ENCODE assay signal across 8 mouse cellular contexts in the genomic region with DNA sequence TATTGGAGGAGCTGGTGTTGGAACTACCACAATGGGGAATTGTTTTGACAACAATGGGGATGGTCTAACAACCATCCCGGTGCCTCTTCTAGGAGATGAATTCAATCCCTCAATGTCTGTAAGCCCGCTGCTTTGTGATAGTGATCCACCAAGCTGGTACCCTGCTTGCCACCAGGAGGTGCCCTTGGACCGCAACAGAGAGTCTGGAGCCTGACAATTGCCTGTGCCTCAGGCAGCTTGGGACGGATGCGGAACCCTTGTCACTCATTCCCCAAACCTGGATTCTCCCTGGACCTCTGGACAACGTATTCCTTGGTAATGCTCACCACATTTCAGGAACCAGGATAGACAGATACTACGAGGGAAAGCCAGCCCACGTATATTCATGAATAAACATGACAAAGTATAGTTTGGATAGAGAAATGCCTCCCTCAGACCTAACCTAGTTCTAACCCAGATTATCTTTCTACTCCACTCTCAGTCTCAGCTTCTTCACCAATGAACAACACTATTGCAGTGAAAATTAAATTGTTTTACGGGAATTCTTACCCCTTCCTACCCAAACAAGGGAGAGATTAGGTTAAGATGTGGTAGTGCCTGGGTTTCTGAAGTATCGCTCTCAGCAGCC. TPM values are rescaled to one million over a fixed set of nuclear protein-coding genes. Genes with fewer than 3 reads are reported as not detected.
DNase-seq lines count a peak whose midpoint lies in the region; ATAC-seq and TF ChIP-seq lines count a peak whose summit lies in the region.

No protein-coding gene starts in this region.

- peak overlapping the region; percentile 95 for H3K27ac ChIP-seq in forebrain, embryonic 11.5 days (ENCODE audit: low read depth, low read length)
- H3K27ac ChIP-seq in heart, postnatal 0 days (ENCODE audit: low read depth): peak overlapping the region; percentile 82
- peak overlapping the region; percentile 89 for H3K27ac ChIP-seq in liver, embryonic 16.5 days (ENCODE audit: low read length)
- H3K27ac ChIP-seq in neural tube, embryonic 13.5 days (replicated peaks): peak overlapping the region; percentile 98
- H3K27ac ChIP-seq in testis, adult 2 months (ENCODE audit: control insufficient read depth, insufficient read depth, low read depth, low read length): peak overlapping the region; percentile 89

- TF ChIP-seq POLR2A in testis, adult 2 months (IDR thresholded peaks at IDR 0.05; ENCODE audit: control insufficient read depth, low read depth, low read length): peak; percentile 40; the same call in 1 of the 2 replicates

- no peaks in the 10 kb centered on the region for H3K9me3 ChIP-seq in forebrain, embryonic 11.5 days (ENCODE audit: control insufficient read depth, low read length)
- H3K9me3 ChIP-seq in heart, postnatal 0 days (replicated peaks; ENCODE audit: control insufficient read depth, low read length): no peaks in the 10 kb centered on the region
- no peaks in the 10 kb centered on the region for H3K9me3 ChIP-seq in liver, embryonic 16.5 days (replicated peaks; ENCODE audit: control insufficient read depth, low read length)
- no peaks in the 10 kb centered on the region for H3K9me3 ChIP-seq in neural tube, embryonic 13.5 days

- peak overlapping the region; percentile 73 for H3K4me3 ChIP-seq in forebrain, embryonic 11.5 days (ENCODE audit: low read depth, low read length)
- H3K4me3 ChIP-seq in heart, postnatal 0 days (ENCODE audit: low read depth, low read length): peak overlapping the region; percentile 66
- peak overlapping the region; percentile 78 for H3K4me3 ChIP-seq in liver, embryonic 16.5 days (ENCODE audit: low read depth, low read length)
- peak overlapping the region; percentile 56 for H3K4me3 ChIP-seq in neural tube, embryonic 13.5 days
- H3K4me3 ChIP-seq in testis, adult 2 months (ENCODE audit: control insufficient read depth, low read depth, low read length): peak overlapping the region; percentile 92

- DNase-seq in CD8-positive naive resting alpha-beta T cell, adult 2 months (ENCODE audit: low read depth in 2 of 2, low spot score in 2 of 2): peak; percentile 86 to 91
- DNase-seq in c-Kit-positive CD71-negative TER-119-negative erythroid progenitor cells, embryonic 14.5 days (ENCODE audit: low read depth): peak; percentile 76
- DNase-seq in forebrain, embryonic 11.5 days (ENCODE audit: low spot score): peak; percentile 93
- DNase-seq in heart, postnatal 0 days (ENCODE audit: low spot score): peak; percentile 89
- peak; percentile 93 to 94 for DNase-seq in kidney, postnatal 4 days

- H3K36me3 ChIP-seq in forebrain, embryonic 11.5 days (ENCODE audit: control insufficient read depth, insufficient read depth, low read length): no peaks in the 10 kb centered on the region; the same call in 1 of the 2 replicates
- peaks cover 12% of the 10 kb centered on the region for H3K36me3 ChIP-seq in heart, postnatal 0 days (replicated peaks; ENCODE audit: control insufficient read depth, insufficient read depth, low read length)
- peaks cover 2% of the 10 kb centered on the region; the same call in 1 of the 2 replicates for H3K36me3 ChIP-seq in liver, embryonic 16.5 days (ENCODE audit: control insufficient read depth, insufficient read depth)
- peaks cover 33% of the 10 kb centered on the region for H3K36me3 ChIP-seq in neural tube, embryonic 13.5 days
- peaks cover 5% of the 10 kb centered on the region for H3K36me3 ChIP-seq in testis, adult 2 months (ENCODE audit: control insufficient read depth, insufficient read depth, low read length)

- peak; percentile 97 for TF ChIP-seq CTCF in heart, postnatal 0 days (IDR thresholded peaks at IDR 0.05; ENCODE audit: low read depth)
- TF ChIP-seq CTCF in testis, adult 2 months (IDR thresholded peaks at IDR 0.05; ENCODE audit: control insufficient read depth, insufficient read depth, insufficient replicate concordance, low read depth, low read length): peak; percentile 84; the same call in 1 of the 2 replicates

- no peaks in the 10 kb centered on the region for H3K27me3 ChIP-seq in forebrain, embryonic 11.5 days (ENCODE audit: control insufficient read depth, insufficient read depth, low read length)
- no peaks in the 10 kb centered on the region for H3K27me3 ChIP-seq in heart, postnatal 0 days (ENCODE audit: control insufficient read depth, insufficient read depth, low read length)
- no peaks in the 10 kb centered on the region for H3K27me3 ChIP-seq in liver, embryonic 16.5 days (ENCODE audit: control insufficient read depth, insufficient read depth, low read depth, low read length)
- H3K27me3 ChIP-seq in neural tube, embryonic 13.5 days: no peaks in the 10 kb centered on the region
- no peaks in the 10 kb centered on the region for H3K27me3 ChIP-seq in testis, adult 2 months (ENCODE audit: control insufficient read depth, insufficient read depth, low read length)

- peak overlapping the region; percentile 79 for H3K4me2 ChIP-seq in forebrain, embryonic 11.5 days (ENCODE audit: low read depth, low read length, severe bottlenecking)
- H3K4me2 ChIP-seq in heart, postnatal 0 days (ENCODE audit: low read depth, low read length): peak overlapping the region; percentile 71
- H3K4me2 ChIP-seq in liver, embryonic 16.5 days (ENCODE audit: low read depth, low read length): peak overlapping the region; percentile 91
- H3K4me2 ChIP-seq in neural tube, embryonic 13.5 days: peak overlapping the region; percentile 98

- H3K4me1 ChIP-seq in forebrain, embryonic 11.5 days (replicated peaks; ENCODE audit: control insufficient read depth, insufficient read depth, low read length): peaks cover 10% of the 10 kb centered on the region; the same call in 1 of the 2 replicates
- peaks cover 14% of the 10 kb centered on the region for H3K4me1 ChIP-seq in heart, postnatal 0 days (ENCODE audit: control insufficient read depth, insufficient read depth)
- H3K4me1 ChIP-seq in liver, embryonic 16.5 days (ENCODE audit: control insufficient read depth, low read depth, low read length): peaks cover 17% of the 10 kb centered on the region
- H3K4me1 ChIP-seq in neural tube, embryonic 13.5 days (replicated peaks): peaks cover 32% of the 10 kb centered on the region
- H3K4me1 ChIP-seq in testis, adult 2 months (ENCODE audit: control insufficient read depth, insufficient read depth, low read length): no peaks in the 10 kb centered on the region; the same call in 1 of the 2 replicates

- WGBS in forebrain, embryonic 11.5 days: under 1% methylated on average over 10 of the region's 10 CpGs
- under 1% methylated on average over 10 of the region's 10 CpGs for WGBS in heart, postnatal 0 days
- under 1% methylated on average over 10 of the region's 10 CpGs for WGBS in liver, embryonic 16.5 days (ENCODE audit: insufficient replicate concordance)
- under 1% methylated on average over 10 of the region's 10 CpGs for WGBS in neural tube, embryonic 13.5 days

- peak; percentile 70 for ATAC-seq in forebrain, embryonic 11.5 days (replicated peaks; ENCODE audit: low FRiP score)
- ATAC-seq in heart, postnatal 0 days (ENCODE audit: insufficient read depth, low read depth): peak; percentile 76
- ATAC-seq in liver, embryonic 16.5 days (ENCODE audit: low read depth): peak; percentile 66
- ATAC-seq in neural tube, embryonic 13.5 days (ENCODE audit: low read depth): peak; percentile 86

- H3K9ac ChIP-seq in forebrain, embryonic 11.5 days (ENCODE audit: low read length): peak overlapping the region; percentile 97
- H3K9ac ChIP-seq in heart, postnatal 0 days (replicated peaks; ENCODE audit: low read depth, low read length): peak overlapping the region; percentile 58
- peak overlapping the region; percentile 77 for H3K9ac ChIP-seq in liver, embryonic 16.5 days (ENCODE audit: low read depth, low read length)
- peak overlapping the region; percentile 87 for H3K9ac ChIP-seq in neural tube, embryonic 13.5 days

- TF ChIP-seq EP300 in heart, postnatal 0 days (IDR thresholded peaks at IDR 0.05; ENCODE audit: low read depth): no peak

RNA-seq across cellular contexts. Expression of a gene that starts 0.6 kb away (rescaled TPM):
- polyA plus RNA-seq in forebrain, embryonic 11.5 days (2014; fragmentation: Nextera tagmentation; extraction: Ambion mirVana): 136 and 139 TPM in 2 replicates
- 9.3 and 30.2 TPM in 2 replicates for total RNA-seq in heart, postnatal 0 days (2014; rRNA removed; ENCODE audit: low replicate concordance)
- polyA plus RNA-seq in heart, postnatal 0 days (2015; fragmentation: Nextera tagmentation; extraction: Ambion mirVana): 20.3 and 22.5 TPM in 2 replicates
- 17.6 and 18.3 TPM in 2 replicates for polyA plus RNA-seq in liver, embryonic 16.5 days (2015; fragmentation: Nextera tagmentation; extraction: Ambion mirVana)
- polyA plus RNA-seq in neural tube, embryonic 13.5 days (2015; fragmentation: Nextera tagmentation; extraction: Ambion mirVana): 164 and 184 TPM in 2 replicates
- polyA plus RNA-seq in testis, adult 2 months (2012; rRNA removed): 218 and 233 TPM in 2 replicates

RNA-seq across cellular contexts. Expression of a gene that starts 38.0 kb away (rescaled TPM):
- 100 and 110 TPM in 2 replicates for polyA plus RNA-seq in forebrain, embryonic 11.5 days (2014; fragmentation: Nextera tagmentation; extraction: Ambion mirVana)
- total RNA-seq in heart, postnatal 0 days (2014; rRNA removed; ENCODE audit: low replicate concordance): 63.4 and 75.1 TPM in 2 replicates
- 40.8 and 43.9 TPM in 2 replicates for polyA plus RNA-seq in heart, postnatal 0 days (2015; fragmentation: Nextera tagmentation; extraction: Ambion mirVana)
- 28.3 and 29.2 TPM in 2 replicates for polyA plus RNA-seq in liver, embryonic 16.5 days (2015; fragmentation: Nextera tagmentation; extraction: Ambion mirVana)
- 94.7 and 110 TPM in 2 replicates for polyA plus RNA-seq in neural tube, embryonic 13.5 days (2015; fragmentation: Nextera tagmentation; extraction: Ambion mirVana)
- polyA plus RNA-seq in testis, adult 2 months (2012; rRNA removed): 22.6 and 26.4 TPM in 2 replicates

RNA-seq across cellular contexts. Expression of a gene that starts 44.7 kb away (rescaled TPM):
- polyA plus RNA-seq in forebrain, embryonic 11.5 days (2014; fragmentation: Nextera tagmentation; extraction: Ambion mirVana): 15.2 and 16.7 TPM in 2 replicates
- total RNA-seq in heart, postnatal 0 days (2014; rRNA removed; ENCODE audit: low replicate concordance): 0.04 TPM in 2 replicates
- 0.05 and 0.12 TPM in 2 replicates for polyA plus RNA-seq in heart, postnatal 0 days (2015; fragmentation: Nextera tagmentation; extraction: Ambion mirVana)
- 0.07 and 0.12 TPM in 2 replicates for polyA plus RNA-seq in liver, embryonic 16.5 days (2015; fragmentation: Nextera tagmentation; extraction: Ambion mirVana)
- 29.5 and 30.4 TPM in 2 replicates for polyA plus RNA-seq in neural tube, embryonic 13.5 days (2015; fragmentation: Nextera tagmentation; extraction: Ambion mirVana)
- polyA plus RNA-seq in testis, adult 2 months (2012; rRNA removed): 1.1 and 1.3 TPM in 2 replicates

RNA-seq across cellular contexts. Expression of a gene that starts 55.7 kb away (rescaled TPM):
- polyA plus RNA-seq in forebrain, embryonic 11.5 days (2014; fragmentation: Nextera tagmentation; extraction: Ambion mirVana): 15.0 and 31.9 TPM in 2 replicates
- total RNA-seq in heart, postnatal 0 days (2014; rRNA removed; ENCODE audit: low replicate concordance): 3.7 and 12.4 TPM in 2 replicates
- polyA plus RNA-seq in heart, postnatal 0 days (2015; fragmentation: Nextera tagmentation; extraction: Ambion mirVana): 17.6 and 21.6 TPM in 2 replicates
- 11.7 and 13.7 TPM in 2 replicates for polyA plus RNA-seq in liver, embryonic 16.5 days (2015; fragmentation: Nextera tagmentation; extraction: Ambion mirVana)
- 28.5 and 37.3 TPM in 2 replicates for polyA plus RNA-seq in neural tube, embryonic 13.5 days (2015; fragmentation: Nextera tagmentation; extraction: Ambion mirVana)
- polyA plus RNA-seq in testis, adult 2 months (2012; rRNA removed): 5.9 and 9.4 TPM in 2 replicates

RNA-seq across cellular contexts. Expression of a gene that starts 55.8 kb away (rescaled TPM):
- 139 and 144 TPM in 2 replicates for polyA plus RNA-seq in forebrain, embryonic 11.5 days (2014; fragmentation: Nextera tagmentation; extraction: Ambion mirVana)
- 25.3 and 28.1 TPM in 2 replicates for total RNA-seq in heart, postnatal 0 days (2014; rRNA removed; ENCODE audit: low replicate concordance)
- 21.2 and 24.9 TPM in 2 replicates for polyA plus RNA-seq in heart, postnatal 0 days (2015; fragmentation: Nextera tagmentation; extraction: Ambion mirVana)
- polyA plus RNA-seq in liver, embryonic 16.5 days (2015; fragmentation: Nextera tagmentation; extraction: Ambion mirVana): 39.1 and 41.2 TPM in 2 replicates
- polyA plus RNA-seq in neural tube, embryonic 13.5 days (2015; fragmentation: Nextera tagmentation; extraction: Ambion mirVana): 64.0 and 69.5 TPM in 2 replicates
- polyA plus RNA-seq in testis, adult 2 months (2012; rRNA removed): 44.0 and 45.7 TPM in 2 replicates

Comparison
In these comparisons a context has a peak if more than half of its experiments do, and no peak if none do; other contexts are left out.
1. Peak in every context shown above with its lines: DNase-seq, ATAC-seq, H3K4me3 ChIP-seq and H3K27ac ChIP-seq.